Mouse (Mus musculus): ENCODE results near the gene Serpinb12. TPM values are rescaled to one million over a fixed set of nuclear protein-coding genes. Genes with fewer than 3 reads are reported as not detected.
"Not testable (repeated sequence)": the region's sequence is repeated elsewhere in the genome, so short reads cannot be mapped to it uniquely, and the experiment has no call there.

Serpinb12 gene
- polyA plus RNA-seq (2015; fragmentation: Nextera tagmentation; extraction: Ambion mirVana), result 0.07 TPM in 1 of 2 replicates, not detected in the other

DNA sequence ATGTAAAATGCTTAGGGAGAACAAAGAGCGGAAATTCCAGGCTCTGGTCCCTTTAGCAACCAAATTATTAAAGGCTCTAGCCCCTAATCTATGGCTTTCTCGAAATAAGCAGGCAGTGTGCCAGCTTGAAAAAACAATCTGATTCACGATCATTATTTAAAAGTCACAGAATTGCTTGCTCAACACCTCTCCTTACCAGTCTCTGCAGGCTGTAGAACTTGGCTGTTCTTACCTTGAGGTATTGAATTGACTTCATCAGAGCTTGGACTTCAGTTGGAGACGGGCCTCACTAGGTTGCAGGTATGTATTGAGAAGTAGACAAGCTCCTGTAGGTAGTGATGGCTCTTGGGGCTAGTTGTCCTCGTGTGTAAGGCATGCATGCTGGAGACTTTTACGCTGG, at the start of gene Serpinb12:
TSS of gene Serpinb12 (plus strand) at position 185 of the 400 bp plus-strand sequence.
- no peak for ATAC-seq (ENCODE audit: low read depth)
- H3K36me3 ChIP-seq (ENCODE audit: control insufficient read depth, insufficient read depth), result no peaks in the 10 kb centered on the region
- H3K9me3 ChIP-seq (replicated peaks; ENCODE audit: control insufficient read depth, low read length), result no peaks in the 10 kb centered on the region
- no peaks in the 10 kb centered on the region for H3K27me3 ChIP-seq (ENCODE audit: control insufficient read depth, insufficient read depth, low read depth, low read length)
- 50% methylated on average over 6 of the region's 6 CpGs for WGBS (ENCODE audit: insufficient replicate concordance)
- no peaks in the 10 kb centered on the region for H3K4me1 ChIP-seq (ENCODE audit: control insufficient read depth, low read depth, low read length)
- H3K9ac ChIP-seq (ENCODE audit: low read depth, low read length), result no peak within 1 kb of the TSS
- H3K27ac ChIP-seq (ENCODE audit: low read length), result no peak within 1 kb of the TSS
- no peak within 1 kb of the TSS for H3K4me3 ChIP-seq (ENCODE audit: low read depth, low read length)
- H3K4me2 ChIP-seq (ENCODE audit: low read depth, low read length), result no peak within 1 kb of the TSS

- not testable (repeated sequence) for ATAC-seq (ENCODE audit: low read depth)
Observed at GRCm38 (mm10) chr1:106895142-106895541, 39.1 kb upstream of the Serpinb12 start.

DNA sequence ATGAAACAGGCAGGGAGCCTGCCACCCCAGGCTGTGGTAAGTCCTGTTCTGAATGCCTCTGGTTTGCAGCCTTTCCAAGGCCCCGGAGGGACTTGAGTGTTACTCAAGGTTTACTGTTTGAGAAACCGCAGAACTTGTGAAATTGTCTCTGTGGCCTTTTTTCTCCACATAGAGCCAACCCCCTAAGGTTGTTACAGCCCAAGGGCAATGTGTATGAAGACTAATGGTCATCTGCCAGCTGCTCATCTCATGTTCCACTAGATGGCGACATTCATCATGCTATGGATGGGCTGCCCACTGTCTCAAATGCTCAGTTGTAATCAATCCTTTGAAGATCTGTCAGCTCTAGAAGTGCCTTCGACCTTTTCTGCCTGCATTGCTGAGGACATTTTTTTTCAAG, 32.8 kb upstream of the Serpinb12 start:
- 15% methylated on average over 4 of the region's 4 CpGs for WGBS (ENCODE audit: insufficient replicate concordance)
- no peaks in the 10 kb centered on the region for H3K36me3 ChIP-seq (ENCODE audit: control insufficient read depth, insufficient read depth)
- ATAC-seq (ENCODE audit: low read depth), result peak; percentile 47; the same call in 1 of the 2 replicates

More at GRCm38 (mm10) chr1:106895142-106895541, 39.1 kb upstream of the Serpinb12 start:
- not testable (repeated sequence) for H3K9me3 ChIP-seq (replicated peaks; ENCODE audit: control insufficient read depth, low read length); H3K4me2 ChIP-seq (ENCODE audit: low read depth, low read length); H3K4me3 ChIP-seq (ENCODE audit: low read depth, low read length); H3K27ac ChIP-seq (ENCODE audit: low read length); H3K36me3 ChIP-seq (ENCODE audit: control insufficient read depth, insufficient read depth); H3K27me3 ChIP-seq (ENCODE audit: control insufficient read depth, insufficient read depth, low read depth, low read length); H3K9ac ChIP-seq (ENCODE audit: low read depth, low read length); H3K4me1 ChIP-seq (ENCODE audit: control insufficient read depth, low read depth, low read length)

DNA sequence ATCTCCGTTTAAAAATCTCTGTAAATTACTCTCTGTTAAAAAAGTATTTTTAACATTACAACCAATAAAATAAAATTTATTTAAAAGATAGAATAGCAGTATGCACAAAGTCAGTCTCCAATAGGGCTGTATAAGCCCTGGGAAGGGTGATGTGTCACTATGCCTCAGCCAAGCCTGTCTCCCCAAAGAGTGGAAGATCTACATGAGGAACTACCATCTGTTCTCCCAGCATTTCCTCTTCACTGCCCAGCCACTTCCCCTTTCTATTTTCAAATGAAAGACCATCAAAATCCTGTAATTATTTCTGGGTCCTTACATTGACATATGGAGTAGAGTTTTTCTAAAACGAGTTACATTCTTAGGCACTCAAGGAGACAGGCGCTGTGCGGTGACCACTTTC, 2.3 kb upstream of the Serpinb12 start:
- Histone ChIP-seq H3K27ac (ENCODE audit: low read length) (no peak overlapping the region), H3K36me3 (ENCODE audit: control insufficient read depth, insufficient read depth) (no peaks in the 10 kb centered on the region), H3K9ac (ENCODE audit: low read depth, low read length) (no peak overlapping the region), H3K4me1 (ENCODE audit: control insufficient read depth, low read depth, low read length) (no peaks in the 10 kb centered on the region), H3K27me3 (ENCODE audit: control insufficient read depth, insufficient read depth, low read depth, low read length) (no peaks in the 10 kb centered on the region), H3K4me2 (ENCODE audit: low read depth, low read length) (no peak overlapping the region), H3K9me3 (replicated peaks; ENCODE audit: control insufficient read depth, low read length) (no peaks in the 10 kb centered on the region), H3K4me3 (ENCODE audit: low read depth, low read length) (no peak overlapping the region)
- WGBS (ENCODE audit: insufficient replicate concordance), result 18% methylated on average over 4 of the region's 4 CpGs
- ATAC-seq (ENCODE audit: low read depth), result no peak

More for the DNA sequence above, 32.8 kb upstream of the Serpinb12 start:
- no peak overlapping the region for H3K4me3 ChIP-seq (ENCODE audit: low read depth, low read length)
- no peak overlapping the region for H3K9ac ChIP-seq (ENCODE audit: low read depth, low read length)
- no peak overlapping the region for H3K27ac ChIP-seq (ENCODE audit: low read length)
- H3K27me3 ChIP-seq (ENCODE audit: control insufficient read depth, insufficient read depth, low read depth, low read length), result no peaks in the 10 kb centered on the region
- no peaks in the 10 kb centered on the region for H3K4me1 ChIP-seq (ENCODE audit: control insufficient read depth, low read depth, low read length)
- H3K9me3 ChIP-seq (replicated peaks; ENCODE audit: control insufficient read depth, low read length), result no peaks in the 10 kb centered on the region
- no peak overlapping the region for H3K4me2 ChIP-seq (ENCODE audit: low read depth, low read length)

- no peaks in the 10 kb centered on the region for H3K9me3 ChIP-seq (replicated peaks; ENCODE audit: control insufficient read depth, low read length)
- no peak overlapping the region for H3K9ac ChIP-seq (ENCODE audit: low read depth, low read length)
- no peaks in the 10 kb centered on the region for H3K36me3 ChIP-seq (ENCODE audit: control insufficient read depth, insufficient read depth)
- no peaks in the 10 kb centered on the region for H3K27me3 ChIP-seq (ENCODE audit: control insufficient read depth, insufficient read depth, low read depth, low read length)
- no peak overlapping the region for H3K4me2 ChIP-seq (ENCODE audit: low read depth, low read length)
- H3K4me3 ChIP-seq (ENCODE audit: low read depth, low read length), result no peak overlapping the region
- ATAC-seq (ENCODE audit: low read depth), result no peak
- H3K27ac ChIP-seq (ENCODE audit: low read length), result no peak overlapping the region
- no peaks in the 10 kb centered on the region for H3K4me1 ChIP-seq (ENCODE audit: control insufficient read depth, low read depth, low read length)
Observed at GRCm38 (mm10) chr1:106933658-106934057, 591 bp upstream of the Serpinb12 start.

- WGBS (ENCODE audit: insufficient replicate concordance), result 38% methylated on average over 1 of the region's 1 CpGs
- no peaks in the 10 kb centered on the region for H3K4me1 ChIP-seq (ENCODE audit: control insufficient read depth, low read depth, low read length)
- no peak overlapping the region for H3K4me3 ChIP-seq (ENCODE audit: low read depth, low read length)
- H3K27me3 ChIP-seq (ENCODE audit: control insufficient read depth, insufficient read depth, low read depth, low read length), result no peaks in the 10 kb centered on the region
- H3K9ac ChIP-seq (ENCODE audit: low read depth, low read length), result no peak overlapping the region
- no peak overlapping the region for H3K4me2 ChIP-seq (ENCODE audit: low read depth, low read length)
- no peak for ATAC-seq (ENCODE audit: low read depth)
- no peaks in the 10 kb centered on the region for H3K36me3 ChIP-seq (ENCODE audit: control insufficient read depth, insufficient read depth)
- H3K9me3 ChIP-seq (replicated peaks; ENCODE audit: control insufficient read depth, low read length), result no peaks in the 10 kb centered on the region
- H3K27ac ChIP-seq (ENCODE audit: low read length), result no peak overlapping the region
Observed at GRCm38 (mm10) chr1:106947217-106947616, 13.0 kb downstream of the Serpinb12 start.

GRCm38 (mm10) chr1:106959981-106960380, 25.7 kb downstream of the Serpinb12 start:
- Histone ChIP-seq H3K27me3 (ENCODE audit: control insufficient read depth, insufficient read depth, low read depth, low read length) (no peaks in the 10 kb centered on the region), H3K27ac (ENCODE audit: low read length) (no peak overlapping the region), H3K4me3 (ENCODE audit: low read depth, low read length) (no peak overlapping the region), H3K9ac (ENCODE audit: low read depth, low read length) (no peak overlapping the region), H3K36me3 (ENCODE audit: control insufficient read depth, insufficient read depth) (no peaks in the 10 kb centered on the region), H3K4me1 (ENCODE audit: control insufficient read depth, low read depth, low read length) (no peaks in the 10 kb centered on the region), H3K4me2 (ENCODE audit: low read depth, low read length) (no peak overlapping the region), H3K9me3 (replicated peaks; ENCODE audit: control insufficient read depth, low read length) (no peaks in the 10 kb centered on the region)
- WGBS (ENCODE audit: insufficient replicate concordance), result 49% methylated on average over 3 of the region's 3 CpGs
- ATAC-seq (ENCODE audit: low read depth), result no peak

DNA sequence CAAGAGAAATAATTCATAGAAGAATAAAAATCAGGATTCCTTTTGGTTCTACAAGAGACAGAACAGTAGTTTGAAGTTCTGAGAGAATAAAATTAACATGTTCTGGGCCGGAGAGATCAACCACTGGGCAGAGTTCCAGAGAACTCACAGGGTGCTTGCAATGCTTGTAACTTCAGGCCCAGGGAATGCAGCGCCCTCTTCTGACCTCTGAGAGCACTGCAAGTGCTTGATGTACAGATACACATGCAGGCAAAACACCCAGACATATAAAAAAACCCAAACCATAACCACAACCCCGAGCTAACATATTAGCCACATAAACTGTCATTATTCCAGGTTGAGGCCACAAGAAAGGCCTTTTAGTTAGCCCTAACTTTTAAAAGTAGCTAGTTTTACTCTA, 26.8 kb downstream of the Serpinb12 start:
- no peak for ATAC-seq (ENCODE audit: low read depth)
- Histone ChIP-seq H3K4me2 (ENCODE audit: low read depth, low read length) (no peak overlapping the region), H3K9me3 (replicated peaks; ENCODE audit: control insufficient read depth, low read length) (no peaks in the 10 kb centered on the region), H3K27ac (ENCODE audit: low read length) (no peak overlapping the region), H3K4me1 (ENCODE audit: control insufficient read depth, low read depth, low read length) (no peaks in the 10 kb centered on the region), H3K4me3 (ENCODE audit: low read depth, low read length) (no peak overlapping the region), H3K27me3 (ENCODE audit: control insufficient read depth, insufficient read depth, low read depth, low read length) (no peaks in the 10 kb centered on the region), H3K9ac (ENCODE audit: low read depth, low read length) (no peak overlapping the region), H3K36me3 (ENCODE audit: control insufficient read depth, insufficient read depth) (no peaks in the 10 kb centered on the region)
- WGBS (ENCODE audit: insufficient replicate concordance), result 12% methylated on average over 3 of the region's 3 CpGs

- Histone ChIP-seq H3K4me2 (ENCODE audit: low read depth, low read length) (no peak within 1 kb of the TSS), H3K4me1 (ENCODE audit: control insufficient read depth, low read depth, low read length) (no peaks in the 10 kb centered on the region), H3K9ac (ENCODE audit: low read depth, low read length) (no peak within 1 kb of the TSS), H3K27me3 (ENCODE audit: control insufficient read depth, insufficient read depth, low read depth, low read length) (no peaks in the 10 kb centered on the region), H3K9me3 (replicated peaks; ENCODE audit: control insufficient read depth, low read length) (no peaks in the 10 kb centered on the region), H3K4me3 (ENCODE audit: low read depth, low read length) (no peak within 1 kb of the TSS), H3K36me3 (ENCODE audit: control insufficient read depth, insufficient read depth) (no peaks in the 10 kb centered on the region), H3K27ac (ENCODE audit: low read length) (no peak within 1 kb of the TSS)
- ATAC-seq (ENCODE audit: low read depth), result no peak
Observed at GRCm38 (mm10) chr1:106980684-106981083, 46.4 kb downstream of the Serpinb12 start, which contains the start of gene Serpinb13. Gene Serpinb13 (plus strand): TSS chr1:106980984.

DNA sequence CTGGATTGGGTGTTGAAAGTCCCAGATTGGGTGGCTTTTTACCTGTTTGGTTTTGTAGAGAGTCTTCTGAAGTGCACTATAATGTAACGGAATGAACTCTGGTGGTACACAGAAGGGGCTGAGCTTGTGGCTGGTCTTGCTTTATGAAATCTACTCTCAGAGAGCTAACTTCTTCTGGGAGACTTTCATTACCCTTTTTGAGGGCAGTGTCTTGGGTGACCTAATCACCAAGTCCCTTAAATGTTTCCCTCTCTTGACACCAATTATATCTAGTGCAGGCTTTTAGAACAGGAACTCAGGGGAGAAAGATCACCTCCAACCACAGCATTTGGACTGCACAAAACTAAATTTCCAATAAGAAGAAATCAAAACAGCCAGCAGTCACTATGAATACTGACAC, 48.8 kb downstream of the Serpinb12 start:
- H3K4me3 ChIP-seq (ENCODE audit: low read depth, low read length), result no peak overlapping the region
- ATAC-seq (ENCODE audit: low read depth), result no peak
- H3K9ac ChIP-seq (ENCODE audit: low read depth, low read length), result no peak overlapping the region
- WGBS (ENCODE audit: insufficient replicate concordance), result 67% methylated on average over 1 of the region's 1 CpGs
- H3K4me2 ChIP-seq (ENCODE audit: low read depth, low read length), result no peak overlapping the region
- no peaks in the 10 kb centered on the region for H3K4me1 ChIP-seq (ENCODE audit: control insufficient read depth, low read depth, low read length)
- H3K36me3 ChIP-seq (ENCODE audit: control insufficient read depth, insufficient read depth), result no peaks in the 10 kb centered on the region
- H3K27ac ChIP-seq (ENCODE audit: low read length), result no peak overlapping the region
- H3K27me3 ChIP-seq (ENCODE audit: control insufficient read depth, insufficient read depth, low read depth, low read length), result no peaks in the 10 kb centered on the region
- H3K9me3 ChIP-seq (replicated peaks; ENCODE audit: control insufficient read depth, low read length), result no peaks in the 10 kb centered on the region
